Mouse (Mus musculus): ENCODE data around the gene Ogfod2. TPM values are rescaled to one million over a fixed set of nuclear protein-coding genes. Genes with fewer than 3 reads are reported as not detected.
A peak's percentile ranks its signal among the peaks of the same experiment; 100 is the strongest.

Ogfod2 gene
- polyA plus RNA-seq, 1 experiment, result 9.6 TPM

GRCm38 (mm10) chr5:124111077-124111741, 888 bp upstream of the Ogfod2 start:
- no peak overlapping the region for H3K27ac ChIP-seq (ENCODE audit: insufficient read depth, low read length)
- H3K4me1 ChIP-seq (ENCODE audit: control insufficient read depth, insufficient read depth, low read length), result no peaks in the 10 kb centered on the region

GRCm38 (mm10) chr5:124112531-124112930, 434 bp downstream of the Ogfod2 start:
- peak overlapping the region; percentile 28; the same call in 1 of the 2 replicates for H3K27ac ChIP-seq (ENCODE audit: insufficient read depth, low read length)

More at GRCm38 (mm10) chr5:124111077-124111741, 888 bp upstream of the Ogfod2 start:
- peak overlapping the region; percentile 77 for H3K4me3 ChIP-seq (ENCODE audit: insufficient read depth, low read length)
- TF ChIP-seq POLR2A (IDR thresholded peaks at IDR 0.05; ENCODE audit: low read depth, low read length), result no peak
- TF ChIP-seq CTCF (IDR thresholded peaks at IDR 0.05; ENCODE audit: borderline replicate concordance, insufficient read depth, low read length), result peak; percentile 64

GRCm38 (mm10) chr5:124113030-124113429, 933 bp downstream of the Ogfod2 start:
- Histone ChIP-seq H3K27ac (ENCODE audit: insufficient read depth, low read length) (peak overlapping the region; percentile 28; the same call in 1 of the 2 replicates), H3K4me3 (ENCODE audit: insufficient read depth, low read length) (peak overlapping the region; percentile 85), H3K4me1 (ENCODE audit: control insufficient read depth, insufficient read depth, low read length) (peaks cover 6% of the 10 kb centered on the region)
- peak; percentile 53; the same call in 1 of the 2 replicates for TF ChIP-seq CTCF (IDR thresholded peaks at IDR 0.05; ENCODE audit: borderline replicate concordance, insufficient read depth, low read length)
- TF ChIP-seq POLR2A (IDR thresholded peaks at IDR 0.05; ENCODE audit: low read depth, low read length), result no peak; the same call in 1 of the 2 replicates

More at GRCm38 (mm10) chr5:124112531-124112930, 434 bp downstream of the Ogfod2 start:
- TF ChIP-seq POLR2A (IDR thresholded peaks at IDR 0.05; ENCODE audit: low read depth, low read length) (no peak), CTCF (IDR thresholded peaks at IDR 0.05; ENCODE audit: borderline replicate concordance, insufficient read depth, low read length) (no peak)
- H3K4me1 ChIP-seq (ENCODE audit: control insufficient read depth, insufficient read depth, low read length), result peaks cover 6% of the 10 kb centered on the region
- H3K4me3 ChIP-seq (ENCODE audit: insufficient read depth, low read length), result peak overlapping the region; percentile 85

- no peak overlapping the region for H3K4me3 ChIP-seq (ENCODE audit: insufficient read depth, low read length)
- TF ChIP-seq CTCF (IDR thresholded peaks at IDR 0.05; ENCODE audit: borderline replicate concordance, insufficient read depth, low read length) (no peak), POLR2A (IDR thresholded peaks at IDR 0.05; ENCODE audit: low read depth, low read length) (no peak)
- no peak overlapping the region for H3K27ac ChIP-seq (ENCODE audit: insufficient read depth, low read length)
- peaks cover 6% of the 10 kb centered on the region for H3K4me1 ChIP-seq (ENCODE audit: control insufficient read depth, insufficient read depth, low read length)
Measured at GRCm38 (mm10) chr5:124114276-124115025, 2.4 kb downstream of the Ogfod2 start.

- Histone ChIP-seq H3K27ac (ENCODE audit: insufficient read depth, low read length) (0 out of 2 replicates have a peak overlapping the region, but pooled peaks have one; percentile 73), H3K4me3 (ENCODE audit: insufficient read depth, low read length) (peak overlapping the region; percentile 76), H3K4me1 (ENCODE audit: control insufficient read depth, insufficient read depth, low read length) (peaks cover 6% of the 10 kb centered on the region)
- no peak for TF ChIP-seq CTCF (IDR thresholded peaks at IDR 0.05; ENCODE audit: borderline replicate concordance, insufficient read depth, low read length)
- TF ChIP-seq POLR2A (IDR thresholded peaks at IDR 0.05; ENCODE audit: low read depth, low read length), result no peak
Measured at GRCm38 (mm10) chr5:124115531-124115930, 3.4 kb downstream of the Ogfod2 start.

- TF ChIP-seq POLR2A (IDR thresholded peaks at IDR 0.05; ENCODE audit: low read depth, low read length), result peak; percentile 77
- TF ChIP-seq CTCF (IDR thresholded peaks at IDR 0.05; ENCODE audit: borderline replicate concordance, insufficient read depth, low read length), result no peak
- Histone ChIP-seq H3K27ac (ENCODE audit: insufficient read depth, low read length) (peak within 1 kb of the TSS; percentile 73), H3K4me3 (ENCODE audit: insufficient read depth, low read length) (peak within 1 kb of the TSS; percentile 76), H3K4me1 (ENCODE audit: control insufficient read depth, insufficient read depth, low read length) (peaks cover 6% of the 10 kb centered on the region)
Measured at GRCm38 (mm10) chr5:124115990-124116845, 4.1 kb downstream of the Ogfod2 start, which contains the start of gene Arl6ip4. Arl6ip4 (plus strand) TSS chr5:124116089.

GRCm38 (mm10) chr5:124119204-124119603, 7.1 kb downstream of the Ogfod2 start:
- Histone ChIP-seq H3K4me3 (ENCODE audit: insufficient read depth, low read length) (no peak overlapping the region), H3K4me1 (ENCODE audit: control insufficient read depth, insufficient read depth, low read length) (peaks cover 6% of the 10 kb centered on the region), H3K27ac (ENCODE audit: insufficient read depth, low read length) (no peak overlapping the region)
- no peak for TF ChIP-seq CTCF (IDR thresholded peaks at IDR 0.05; ENCODE audit: borderline replicate concordance, insufficient read depth, low read length)

- Histone ChIP-seq H3K4me1 (ENCODE audit: control insufficient read depth, insufficient read depth, low read length) (no peaks in the 10 kb centered on the region), H3K4me3 (ENCODE audit: insufficient read depth, low read length) (no peak overlapping the region), H3K27ac (ENCODE audit: insufficient read depth, low read length) (no peak overlapping the region)
- TF ChIP-seq CTCF (IDR thresholded peaks at IDR 0.05; ENCODE audit: borderline replicate concordance, insufficient read depth, low read length), result no peak
- TF ChIP-seq POLR2A (IDR thresholded peaks at IDR 0.05; ENCODE audit: low read depth, low read length), result no peak
Measured at GRCm38 (mm10) chr5:124122357-124122756, 10.3 kb downstream of the Ogfod2 start.

- Histone ChIP-seq H3K4me1 (ENCODE audit: control insufficient read depth, insufficient read depth, low read length) (no peaks in the 10 kb centered on the region), H3K4me3 (ENCODE audit: insufficient read depth, low read length) (no peak overlapping the region), H3K27ac (ENCODE audit: insufficient read depth, low read length) (no peak overlapping the region)
- TF ChIP-seq CTCF (IDR thresholded peaks at IDR 0.05; ENCODE audit: borderline replicate concordance, insufficient read depth, low read length) (no peak), POLR2A (IDR thresholded peaks at IDR 0.05; ENCODE audit: low read depth, low read length) (no peak)
Measured at GRCm38 (mm10) chr5:124125093-124125492, 13.0 kb downstream of the Ogfod2 start.

Data from embryonic fibroblast, embryonic 13.5 days (primary cell).